Mouse (Mus musculus) T-cell, adult 2 months (primary cell): ENCODE measurements around the gene Lhx9.

Experiments used
- DNase-seq: peaks from one replicate; pipeline ENCODE4 v3.0.0; 2022; ENCODE audit warnings: low spot score

Lhx9 gene

GRCm38 (mm10) chr1:138839809-138840430, 8.5 kb downstream of the Lhx9 start:
- no peak for DNase-seq

GRCm38 (mm10) chr1:138839291-138839690, 9.1 kb downstream of the Lhx9 start:
- no peak for DNase-seq

DNA sequence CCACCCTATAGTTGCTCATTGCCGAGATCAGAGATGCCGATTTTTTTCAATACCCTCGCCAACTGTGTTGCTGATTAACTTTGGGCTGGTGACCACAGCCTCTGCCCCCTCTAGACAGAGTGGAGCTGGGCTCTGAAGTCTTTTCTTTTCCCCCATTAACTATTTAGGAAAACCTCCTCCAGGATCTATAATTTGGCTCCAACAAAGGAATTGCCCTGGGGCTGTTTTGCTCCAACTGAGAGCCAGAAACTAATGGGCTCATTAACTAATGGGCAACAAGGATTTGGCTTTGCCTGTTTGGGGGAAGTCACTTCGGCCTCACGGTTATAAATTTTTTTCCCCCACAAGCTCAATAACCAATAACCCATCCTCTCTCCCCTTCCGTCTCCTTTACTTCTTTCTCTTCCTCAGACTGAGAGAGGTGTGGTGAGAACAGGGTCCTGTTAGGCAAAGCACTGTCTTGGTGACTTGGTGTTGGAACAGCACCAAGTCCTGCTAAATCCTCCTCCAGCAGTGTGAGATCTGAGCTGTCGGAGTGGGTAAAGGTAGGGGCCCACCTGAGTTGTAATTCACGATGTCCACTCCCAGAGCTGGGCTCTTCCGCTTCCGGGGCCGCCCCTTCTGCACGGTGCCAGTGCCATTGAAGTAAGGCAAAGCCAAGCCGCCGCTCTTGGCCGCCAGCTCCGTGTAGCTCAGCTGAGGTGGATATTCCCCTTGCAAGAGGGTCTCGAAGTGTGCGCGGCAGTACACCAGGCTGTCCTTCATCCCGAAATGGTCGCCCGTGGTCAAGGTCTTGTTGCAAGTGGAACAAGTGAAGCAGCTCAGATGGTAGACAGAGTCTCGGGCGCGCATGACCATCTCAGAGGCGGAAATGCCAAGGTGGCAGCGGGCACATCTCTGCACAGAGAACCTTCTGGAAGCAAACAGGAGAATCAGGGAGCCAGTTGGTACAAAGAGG, 10.3 kb downstream of the Lhx9 start:
- no peak for DNase-seq

- no peak for DNase-seq
Measured at GRCm38 (mm10) chr1:138835355-138835900, 12.9 kb downstream of the Lhx9 start.

- DNase-seq = peak; percentile 28
Measured at GRCm38 (mm10) chr1:138831309-138831708, 17.1 kb downstream of the Lhx9 start.

DNA sequence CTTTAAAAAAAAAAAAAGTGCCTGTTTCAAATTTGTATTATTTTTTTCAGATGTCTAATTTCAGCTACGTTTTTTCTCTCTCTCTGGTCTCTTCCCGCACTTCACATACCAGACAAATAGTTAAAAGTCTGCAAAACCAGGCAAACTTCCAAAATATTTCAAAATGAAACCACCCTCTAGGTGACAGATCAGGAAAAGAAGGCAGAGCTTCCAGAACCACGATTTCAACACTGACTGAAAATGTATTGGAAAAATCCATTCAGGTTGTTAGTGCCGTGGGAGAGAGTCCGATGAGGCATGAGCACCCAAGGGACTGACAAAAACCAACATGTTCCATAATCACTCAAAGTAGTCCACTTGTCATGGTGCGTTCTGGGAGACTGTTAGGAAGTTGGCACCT, 21.5 kb downstream of the Lhx9 start:
- DNase-seq = no peak

GRCm38 (mm10) chr1:138822985-138823322, 25.4 kb downstream of the Lhx9 start:
- DNase-seq = no peak

DNA sequence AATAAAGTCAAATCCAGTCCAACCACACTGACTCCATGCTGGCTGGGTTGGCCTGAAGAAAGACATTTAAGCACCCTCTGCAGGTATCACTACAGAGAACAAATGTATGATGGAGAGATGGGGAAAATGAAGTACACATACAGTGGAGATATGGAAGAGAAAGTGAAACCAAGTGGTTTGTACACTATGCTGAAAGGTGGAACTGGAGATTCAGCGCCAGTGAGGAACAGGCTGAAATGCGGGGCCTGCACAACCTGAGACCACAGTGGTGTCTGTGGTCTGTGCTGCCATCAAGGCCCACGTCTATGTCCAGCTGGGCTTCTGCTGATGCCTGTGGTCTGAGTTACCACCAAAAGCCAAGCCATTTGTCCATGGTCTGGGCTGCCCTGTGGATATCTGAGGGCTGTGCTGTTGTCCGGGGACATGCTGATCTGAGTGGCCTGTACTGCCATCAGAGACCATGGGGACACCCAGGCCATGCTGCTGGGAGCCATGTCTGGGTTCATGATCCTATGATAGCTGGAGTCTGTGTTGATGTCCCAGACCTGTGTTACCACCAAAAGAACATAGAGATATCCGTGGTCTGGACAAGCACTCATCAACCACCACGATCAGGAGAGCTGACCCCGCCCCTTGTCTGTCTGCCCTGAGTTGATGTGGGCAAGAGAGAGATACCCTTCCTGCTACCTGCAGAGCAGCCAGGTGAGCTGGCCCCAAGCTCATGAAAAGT, 26.0 kb downstream of the Lhx9 start:
- no peak for DNase-seq

GRCm38 (mm10) chr1:138801732-138802131, 46.6 kb downstream of the Lhx9 start:
- no peak for DNase-seq

GRCm38 (mm10) chr1:138801296-138801695, 47.1 kb downstream of the Lhx9 start:
- no peak for DNase-seq

GRCm38 (mm10) chr1:138799692-138800314, 48.6 kb downstream of the Lhx9 start:
- no peak for DNase-seq

DNA sequence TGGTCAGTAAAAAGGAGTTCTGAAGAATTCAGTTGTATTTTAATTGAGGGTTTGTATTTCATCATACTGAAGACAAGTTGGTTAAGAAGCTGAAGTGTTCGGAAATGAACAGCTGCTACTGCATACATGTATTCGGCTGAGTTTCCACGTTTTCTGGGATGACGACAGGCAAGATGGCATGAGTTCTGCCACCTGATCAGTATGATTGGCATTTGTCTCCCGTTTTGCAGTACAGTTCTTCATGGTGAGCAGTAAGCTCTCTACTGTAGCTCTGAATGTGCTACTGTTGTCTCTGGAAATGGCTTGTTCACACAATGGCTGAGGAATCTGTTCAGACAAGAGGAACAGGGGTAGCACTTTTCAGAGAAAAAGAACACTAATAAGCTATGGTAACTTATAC, 50.3 kb downstream of the Lhx9 start:
- no peak for DNase-seq

DNA sequence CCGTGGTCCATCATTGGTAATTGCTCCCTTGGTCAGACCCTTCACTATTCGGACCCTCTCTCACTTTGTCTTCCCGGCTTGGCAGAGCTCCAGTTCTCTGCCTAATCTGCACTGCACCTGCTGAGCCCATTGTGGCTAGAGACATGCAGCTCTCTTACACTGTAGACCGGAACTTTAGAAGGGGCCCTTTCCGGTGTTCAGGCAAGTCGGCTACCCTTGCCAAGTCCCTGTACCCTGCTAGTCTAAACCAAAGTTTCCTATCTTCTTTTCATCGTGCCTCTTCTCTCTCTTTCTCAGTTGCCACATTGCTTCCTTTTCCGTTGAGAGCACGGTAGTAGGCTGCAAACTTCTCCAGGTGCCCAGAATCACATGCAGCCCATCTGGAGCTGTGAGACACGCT, 62.5 kb downstream of the Lhx9 start:
- DNase-seq = peak; percentile 51

GRCm38 (mm10) chr1:138784019-138784418, 64.4 kb downstream of the Lhx9 start:
- DNase-seq = no peak
